Mouse (Mus musculus): ENCODE measurements around the gene Strn4.

DNA sequence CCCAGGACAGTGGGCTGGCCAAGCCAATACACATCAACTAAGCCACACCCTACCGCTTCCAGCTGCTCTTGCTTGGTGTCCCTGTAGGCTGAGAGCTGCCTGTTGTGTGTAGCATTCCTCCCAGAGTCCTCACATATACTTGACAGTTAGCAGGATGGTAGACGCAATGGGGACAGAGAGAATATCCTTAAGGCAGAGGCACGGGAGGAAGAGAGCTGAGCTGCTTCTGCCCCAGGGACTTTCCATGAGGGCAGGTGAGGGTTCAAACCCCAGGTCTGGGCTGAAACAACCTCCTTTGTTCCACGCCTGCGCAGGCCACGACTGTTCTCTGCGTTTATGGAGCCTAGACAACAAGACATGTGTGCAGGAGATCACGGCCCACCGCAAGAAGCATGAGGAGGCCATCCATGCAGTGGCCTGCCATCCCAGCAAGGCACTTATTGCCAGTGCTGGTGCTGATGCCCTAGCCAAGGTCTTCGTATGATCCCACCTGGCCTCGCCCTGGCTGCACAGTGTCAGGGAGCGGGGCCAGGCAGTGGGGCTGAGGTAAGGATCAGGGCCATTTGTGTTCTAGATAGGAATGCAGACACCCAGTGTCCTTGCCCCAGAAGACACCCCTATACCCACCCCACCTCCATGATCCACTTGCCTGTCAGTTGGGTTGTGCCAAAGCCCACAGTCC is 23.9 kb downstream of the Strn4 start:
- TF ChIP-seq CTCF (IDR thresholded peaks at IDR 0.05 in 2 of 3, conservative IDR thresholded peaks at IDR 0.05 in 1 of 3; ENCODE audit: control insufficient read depth in 1 of 3, insufficient read depth in 1 of 3, low read depth in 2 of 3, low read length in 3 of 3, poor library complexity in 1 of 3, severe bottlenecking in 1 of 3) (no peak), RCOR1 (IDR thresholded peaks at IDR 0.05; ENCODE audit: low read depth, low read length) (no peak), POLR2A (IDR thresholded peaks at IDR 0.05; ENCODE audit: control insufficient read depth in 1 of 2, insufficient read depth in 1 of 2, low read depth in 1 of 2, low read length in 2 of 2, poor library complexity in 1 of 2) (no peak), MXI1 (IDR thresholded peaks at IDR 0.05; ENCODE audit: low read depth, low read length) (no peak), ZNF384 (IDR thresholded peaks at IDR 0.05; ENCODE audit: low read depth, low read length) (no peak), UBTF (IDR thresholded peaks at IDR 0.05; ENCODE audit: borderline replicate concordance, insufficient read depth, low read depth, low read length) (no peak), USF2 (IDR thresholded peaks at IDR 0.05; ENCODE audit: borderline replicate concordance in 1 of 2, insufficient read depth in 1 of 2, low read depth in 1 of 2, low read length in 2 of 2) (no peak)
